Mouse (Mus musculus) kidney, postnatal 0 days (tissue): ENCODE data around the gene Mafg. TPM values are rescaled to one million over a fixed set of nuclear protein-coding genes. Genes with fewer than 3 reads are reported as not detected.
"Not testable (repeated sequence)": the region's sequence is repeated elsewhere in the genome, so short reads cannot be mapped to it uniquely, and the experiment has no call there.

ENCODE experiments used
- ATAC-seq: fragments of 200-750 bp; cut with Nextera tagmentation; replicated peaks from 2 replicates; pipeline ENCODE4 v1.8.0; 2017; ENCODE audit warnings: low read depth, moderate number of reproducible peaks, moderate TSS enrichment, moderate library complexity; ENCODE audit not compliant: low FRiP score
- DNase-seq: peaks from one replicate; pipeline ENCODE4 v3.0.0-alpha.2; 2016; ENCODE audit warnings: low spot score
- H3K27ac ChIP-seq: fragments of 300-500 bp; sonication (generic); 2 replicates; pipeline ENCODE4 v1.5.1; 2014; ENCODE audit warnings: mild to moderate bottlenecking
- H3K27me3 ChIP-seq: fragments of 300-500 bp; sonication (generic); 2 replicates; pipeline ENCODE4 v1.6.1; 2014; ENCODE audit warnings: low read length, mixed read lengths; ENCODE audit not compliant: insufficient read depth
- H3K36me3 ChIP-seq: fragments of 300-500 bp; sonication (generic); 2 replicates; pipeline ENCODE4 v1.6.1; 2014; ENCODE audit warnings: low read length, mixed read lengths; ENCODE audit not compliant: insufficient read depth
- H3K4me1 ChIP-seq: fragments of 300-500 bp; sonication (generic); replicated peaks from 2 replicates; pipeline ENCODE4 v1.6.1; 2014; ENCODE audit warnings: antibody characterized with exemption, low read length, mixed read lengths; ENCODE audit not compliant: insufficient read depth
- H3K4me2 ChIP-seq: fragments of 300-500 bp; sonication (generic); 2 replicates; pipeline ENCODE4 v1.6.1; 2014; ENCODE audit warnings: mild to moderate bottlenecking, low read length, moderate library complexity, mixed read lengths
- H3K4me3 ChIP-seq: fragments of 300-500 bp; sonication (generic); replicated peaks from 2 replicates; pipeline ENCODE4 v1.5.1; 2014; ENCODE audit warnings: low read depth, low read length
- H3K9ac ChIP-seq: fragments of 300-500 bp; sonication (generic); 2 replicates; pipeline ENCODE4 v1.6.1; 2014; ENCODE audit warnings: low read depth, low read length
- H3K9me3 ChIP-seq: fragments of 300-500 bp; sonication (generic); replicated peaks from 2 replicates; pipeline ENCODE4 v1.6.1; 2016; ENCODE audit warnings: low read length, inconsistent platforms, mixed read lengths
- CTCF ChIP-seq: IDR thresholded peaks from 2 replicates; pipeline ENCODE4 v1.5.1; 2016; ENCODE audit warnings: antibody characterized with exemption, low read depth, mild to moderate bottlenecking, moderate library complexity
- WGBS: fragments of 180-500 bp; shearing (Covaris S2); extraction: QIAGEN DNeasy Blood & Tissue Kit; methylation state at CpG from one replicate; pipeline ENCODE4 v1.1.7; 2014; 5-methylcytosine and 5-hydroxymethylcytosine counted together
- polyA plus RNA-seq: library from polyadenylated mRNA; unstranded; fragments of >200 nt; fragmentation: Nextera tagmentation; extraction: Ambion mirVana; gene quantifications from 2 replicates; pipeline ENCODE4 v1.2.1, GENCODE M21; 2015

Mafg gene
- polyA plus RNA-seq, result 26.5 and 27.4 TPM in 2 replicates

GRCm38 (mm10) chr11:120633520-120634343 lies at the start of gene Mafg:
Gene Mafg, minus strand, starts transcription at chr11:120633600.
- Histone ChIP-seq H3K4me2 (peak within 1 kb of the TSS; percentile 96), H3K4me1 (peaks cover 20% of the 10 kb centered on the region), H3K27ac (peak within 1 kb of the TSS; percentile 95), H3K4me3 (peak within 1 kb of the TSS; percentile 99), H3K9me3 (no peaks in the 10 kb centered on the region), H3K36me3 (peaks cover 5% of the 10 kb centered on the region; the same call in 1 of the 2 replicates), H3K27me3 (no peaks in the 10 kb centered on the region), H3K9ac (peak within 1 kb of the TSS; percentile 86)
- peak; percentile 98 for DNase-seq
- WGBS, result 14% methylated on average over 58 of the region's 58 CpGs
- TF ChIP-seq CTCF, result no peak
- ATAC-seq, result peak; percentile 81

GRCm38 (mm10) chr11:120682683-120683082 lies 49.3 kb upstream of the Mafg start:
- Histone ChIP-seq H3K36me3 (peaks cover 34% of the 10 kb centered on the region; the same call in 1 of the 2 replicates), H3K4me3 (no peak overlapping the region), H3K27ac (no peak overlapping the region), H3K4me1 (no peaks in the 10 kb centered on the region), H3K4me2 (no peak overlapping the region), H3K9me3 (no peaks in the 10 kb centered on the region), H3K9ac (no peak overlapping the region), H3K27me3 (no peaks in the 10 kb centered on the region)
- DNase-seq (no peak), ATAC-seq (no peak)
- no peak for TF ChIP-seq CTCF
- 94% methylated on average over 5 of the region's 5 CpGs for WGBS

DNA sequence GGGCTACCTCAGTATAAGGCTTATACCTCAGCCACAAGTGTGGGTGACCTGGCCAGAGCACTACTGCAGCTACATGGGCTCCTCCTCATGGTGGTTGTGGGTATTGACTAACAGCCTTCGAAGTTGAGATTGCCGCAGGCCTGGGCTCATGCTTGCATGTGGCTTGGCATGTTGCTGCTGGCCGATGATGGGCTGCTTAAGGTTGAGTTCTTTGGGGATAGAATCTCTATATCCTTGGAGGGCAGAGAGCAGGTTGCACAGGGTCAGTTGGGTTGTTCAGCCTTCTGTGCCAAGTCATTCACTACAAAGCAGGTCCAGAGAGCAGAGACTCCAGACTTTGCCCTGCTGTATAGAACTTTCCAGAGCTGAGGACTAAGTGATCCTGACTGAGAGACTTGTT lies 46.5 kb upstream of the Mafg start:
- 79% methylated on average over 3 of the region's 3 CpGs for WGBS
- H3K9ac ChIP-seq, result no peak overlapping the region
- 0 out of 2 replicates have a peak overlapping the region, but pooled peaks have one; percentile 19 for H3K27ac ChIP-seq
- H3K4me3 ChIP-seq, result no peak overlapping the region
- H3K9me3 ChIP-seq, result no peaks in the 10 kb centered on the region
- peak; percentile 63 for TF ChIP-seq CTCF
- peaks cover 26% of the 10 kb centered on the region; the same call in 1 of the 2 replicates for H3K36me3 ChIP-seq
- H3K4me2 ChIP-seq, result no peak overlapping the region
- no peaks in the 10 kb centered on the region for H3K4me1 ChIP-seq
- DNase-seq (peak; percentile 45), ATAC-seq (peak; percentile 84)
- H3K27me3 ChIP-seq, result no peaks in the 10 kb centered on the region

DNA sequence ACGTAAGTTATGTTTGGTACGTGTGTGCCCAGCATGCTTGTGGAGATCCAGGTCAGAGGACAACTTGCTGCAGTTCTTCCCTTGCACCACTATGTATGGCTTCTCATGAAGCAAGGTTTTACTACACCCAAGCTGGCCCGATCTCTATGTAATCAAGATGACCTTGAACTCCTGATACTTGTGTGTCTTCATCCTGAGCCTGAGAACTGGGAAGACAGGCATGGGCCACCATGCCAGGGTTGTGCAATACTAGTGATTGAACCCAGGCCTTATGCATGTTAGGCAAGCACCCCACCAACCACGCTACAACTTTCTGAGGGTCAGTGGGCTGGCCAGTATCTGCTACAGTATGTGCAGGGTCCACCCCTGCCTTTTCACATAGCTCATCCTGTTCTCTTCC lies 43.6 kb upstream of the Mafg start:
- no peaks in the 10 kb centered on the region for H3K27me3 ChIP-seq
- H3K4me3 ChIP-seq, result no peak overlapping the region
- H3K9me3 ChIP-seq, result no peaks in the 10 kb centered on the region
- peaks cover 18% of the 10 kb centered on the region; the same call in 1 of the 2 replicates for H3K36me3 ChIP-seq
- DNase-seq (no peak), ATAC-seq (no peak)
- no peaks in the 10 kb centered on the region for H3K4me1 ChIP-seq
- TF ChIP-seq CTCF, result no peak
- H3K9ac ChIP-seq, result no peak overlapping the region
- 96% methylated on average over 4 of the region's 4 CpGs for WGBS
- H3K27ac ChIP-seq, result no peak overlapping the region
- no peak overlapping the region for H3K4me2 ChIP-seq

DNA sequence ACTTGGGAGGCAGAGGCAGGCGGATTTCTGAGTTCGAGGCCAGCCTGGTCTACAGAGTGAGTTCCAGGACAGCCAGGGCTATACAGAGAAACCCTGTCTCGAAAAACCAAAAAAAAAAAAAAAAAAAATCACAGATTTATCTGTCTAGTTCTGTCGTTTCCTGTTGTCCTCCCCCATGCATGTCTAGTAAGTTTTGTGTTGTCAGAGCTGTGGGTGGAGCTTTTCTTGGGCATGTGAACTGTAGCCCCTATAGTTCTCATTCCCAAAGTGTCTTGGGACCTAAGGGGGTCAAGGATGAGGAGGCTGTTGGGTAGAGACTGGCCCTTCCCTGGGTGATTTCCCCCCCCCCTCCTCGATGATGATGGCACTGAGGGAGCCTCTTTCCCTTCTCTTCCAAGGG lies 42.5 kb upstream of the Mafg start:
- ATAC-seq, H3K9ac ChIP-seq, H3K27ac ChIP-seq, H3K27me3 ChIP-seq, H3K4me2 ChIP-seq, H3K4me1 ChIP-seq, H3K9me3 ChIP-seq, DNase-seq, H3K4me3 ChIP-seq: not testable (repeated sequence)
- WGBS, result 81% methylated on average over 4 of the region's 5 CpGs
- H3K36me3 ChIP-seq, result peaks cover 13% of the 10 kb centered on the region; the same call in 1 of the 2 replicates

DNA sequence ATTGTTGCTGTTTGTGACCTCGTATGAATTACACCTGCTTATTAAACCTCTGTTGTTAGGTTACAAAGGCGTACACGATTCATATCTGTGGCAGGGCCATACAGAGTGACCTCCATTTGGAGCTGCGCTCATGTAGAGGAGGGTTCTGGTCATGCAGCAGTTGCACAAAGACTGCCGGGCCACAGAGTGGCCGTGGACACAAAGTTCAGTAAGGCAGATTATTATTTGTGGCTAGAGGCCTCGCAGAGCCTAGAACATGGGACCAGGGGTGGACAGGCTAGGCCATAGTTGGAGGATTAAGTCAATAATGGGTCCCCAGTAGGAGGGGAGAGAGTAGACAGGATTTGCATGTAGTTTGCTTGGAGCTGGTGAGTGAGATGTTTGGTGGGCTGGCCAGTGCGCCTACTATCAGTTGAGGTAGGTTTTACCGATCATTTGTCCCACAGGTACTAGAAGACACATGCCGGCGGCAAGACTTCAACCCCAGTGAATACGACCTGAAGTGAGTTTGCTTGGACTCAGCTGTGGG lies 40.3 kb upstream of the Mafg start:
- no peak for TF ChIP-seq CTCF
- H3K27me3 ChIP-seq, result no peaks in the 10 kb centered on the region
- H3K4me3 ChIP-seq, result peak overlapping the region; percentile 77
- H3K27ac ChIP-seq, result peak overlapping the region; percentile 89
- peak overlapping the region; percentile 87 for H3K9ac ChIP-seq
- WGBS, result 34% methylated on average over 12 of the region's 12 CpGs
- no peaks in the 10 kb centered on the region for H3K4me1 ChIP-seq
- DNase-seq (no peak), ATAC-seq (peak; percentile 17)
- H3K9me3 ChIP-seq, result no peaks in the 10 kb centered on the region
- H3K36me3 ChIP-seq, result peaks cover 9% of the 10 kb centered on the region; the same call in 1 of the 2 replicates
- H3K4me2 ChIP-seq, result peak overlapping the region; percentile 80
